Mouse (Mus musculus) embryo, embryonic 10.5 days (tissue): ENCODE measurements around the gene Gadl1.

Experiments used
- DNase-seq: peaks from one replicate; pipeline ENCODE4 v3.0.0-alpha.2; 2015; ENCODE audit warnings: low spot score

Gadl1 gene

DNA sequence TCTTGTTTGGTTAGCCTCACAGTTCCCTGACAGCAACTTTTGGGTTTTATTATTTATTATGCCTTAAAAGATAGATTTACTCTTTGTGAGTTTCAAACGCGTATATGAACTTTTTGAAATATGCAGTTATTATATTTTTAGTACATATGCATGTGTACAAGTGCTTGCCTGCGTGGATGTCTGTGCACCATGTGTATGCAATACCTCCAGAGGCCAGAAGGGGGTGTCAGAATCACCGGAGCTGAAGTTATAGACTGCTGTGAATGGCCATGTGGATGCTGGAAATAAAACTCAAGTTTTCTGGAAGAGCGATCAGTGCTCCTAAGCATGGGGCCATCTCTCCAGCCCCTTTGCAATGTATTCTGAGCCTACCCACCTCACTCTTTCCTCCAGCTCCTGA lies 28.7 kb downstream of the Gadl1 start:
- no peak for DNase-seq

DNA sequence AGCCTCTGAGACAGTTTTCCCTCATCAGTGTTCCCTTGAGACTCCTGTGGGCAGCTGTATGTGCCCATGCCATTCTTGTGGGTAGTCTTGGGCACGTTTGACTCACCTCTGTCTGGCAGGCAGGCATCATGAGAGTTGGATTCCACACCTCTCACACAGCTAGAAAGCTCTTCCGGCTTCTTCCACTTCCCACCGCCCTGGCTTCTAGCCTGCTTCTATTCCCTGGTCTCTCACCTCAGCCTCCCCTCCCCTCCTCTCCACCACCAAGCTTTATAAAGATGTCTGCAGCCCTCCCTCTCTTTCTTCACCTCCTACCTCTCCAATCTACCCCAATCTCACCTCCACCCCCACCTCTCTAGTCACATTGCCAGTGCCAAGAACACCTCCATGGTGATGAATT lies 30.2 kb downstream of the Gadl1 start:
- no peak for DNase-seq

DNA sequence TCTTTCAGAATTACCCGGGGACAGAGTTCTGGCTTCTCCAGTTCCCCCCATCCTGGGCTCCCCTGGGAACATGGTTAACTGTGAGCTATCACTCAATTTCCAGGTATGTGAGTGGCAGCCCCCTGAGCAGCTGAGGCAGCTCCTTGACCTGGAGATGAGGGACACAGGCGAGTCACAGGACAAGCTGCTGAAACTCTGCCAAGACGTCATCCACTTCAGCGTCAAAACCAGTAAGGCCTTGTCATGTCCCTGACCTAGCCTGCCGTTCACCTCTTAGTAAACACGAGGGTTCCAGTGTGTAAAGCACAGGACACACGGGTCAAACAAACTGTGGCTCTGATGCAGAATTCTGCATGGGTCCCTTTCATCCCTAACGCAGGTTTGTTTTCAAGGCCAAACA lies 31.9 kb downstream of the Gadl1 start:
- DNase-seq = no peak

DNA sequence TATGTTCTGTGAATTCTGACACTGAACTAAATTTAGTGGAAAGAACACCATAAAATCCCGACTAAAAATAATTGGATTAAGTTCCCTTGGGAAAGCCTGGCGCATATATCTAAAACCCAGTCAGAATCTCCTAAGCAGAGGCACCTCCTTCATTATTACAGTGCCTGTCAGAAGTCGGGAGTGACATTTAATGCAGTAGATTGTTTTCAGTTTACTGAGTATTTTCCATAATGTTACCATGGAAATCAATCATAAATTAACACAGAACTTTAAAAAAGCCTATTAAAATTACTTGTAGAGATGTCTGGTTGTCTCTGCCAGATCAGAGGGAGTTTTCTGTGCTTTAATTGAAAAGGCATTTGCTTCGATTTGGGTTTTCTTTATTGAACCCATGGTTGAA lies 33.2 kb downstream of the Gadl1 start:
- DNase-seq = no peak

DNA sequence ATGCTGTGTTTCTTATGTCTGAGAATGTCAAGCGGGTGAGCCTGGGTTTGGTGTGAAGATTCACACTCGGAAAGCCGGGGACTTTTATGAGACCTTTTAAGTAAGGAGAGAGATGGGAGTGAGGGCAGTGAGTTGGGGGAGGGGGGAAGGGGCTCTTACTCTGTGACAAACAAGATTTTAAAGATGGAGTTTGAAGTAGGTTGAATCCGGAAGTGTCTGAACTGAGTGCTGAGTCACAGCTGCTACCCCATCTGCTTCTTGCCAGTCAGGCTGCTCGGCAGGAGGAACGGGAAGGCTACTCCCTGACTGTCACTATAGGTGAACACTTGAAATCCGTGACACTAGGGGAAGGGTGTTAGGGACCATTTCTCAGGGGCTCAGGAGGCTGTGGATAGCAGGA lies 33.7 kb downstream of the Gadl1 start:
- DNase-seq = peak; percentile 38

DNA sequence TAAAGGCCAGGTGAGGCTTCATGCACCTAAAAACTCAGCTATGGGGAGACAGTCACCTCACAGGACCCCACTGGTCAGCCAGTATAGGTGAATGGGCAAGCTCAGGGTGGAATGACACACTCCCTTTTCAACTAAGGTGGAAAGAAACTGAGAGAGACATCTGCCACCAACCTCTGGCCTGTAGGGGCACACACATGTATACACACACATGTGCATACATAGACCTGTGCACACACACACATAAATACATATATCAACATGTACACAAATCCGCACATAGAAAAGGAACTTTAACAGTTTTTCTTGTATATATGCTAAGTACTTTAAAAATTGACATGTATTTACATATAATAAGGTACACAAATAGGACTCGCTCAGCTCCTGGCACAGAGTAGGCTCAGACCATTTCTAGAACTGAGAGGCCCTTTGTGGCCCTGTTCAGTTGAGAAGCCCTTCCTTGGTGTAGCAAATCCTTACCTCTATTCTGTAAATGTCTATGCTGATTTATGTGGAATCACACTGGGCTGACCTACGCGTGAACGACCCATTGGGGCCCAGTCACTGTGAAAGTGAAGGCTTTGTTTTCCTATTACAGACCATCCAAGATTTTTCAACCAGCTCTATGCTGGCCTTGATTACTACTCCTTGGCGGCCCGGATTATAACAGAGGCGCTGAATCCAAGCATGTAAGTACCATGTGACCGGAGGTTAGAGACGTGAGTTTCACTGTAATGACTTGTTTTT lies 34.5 kb downstream of the Gadl1 start:
- DNase-seq = peak; percentile 31

DNA sequence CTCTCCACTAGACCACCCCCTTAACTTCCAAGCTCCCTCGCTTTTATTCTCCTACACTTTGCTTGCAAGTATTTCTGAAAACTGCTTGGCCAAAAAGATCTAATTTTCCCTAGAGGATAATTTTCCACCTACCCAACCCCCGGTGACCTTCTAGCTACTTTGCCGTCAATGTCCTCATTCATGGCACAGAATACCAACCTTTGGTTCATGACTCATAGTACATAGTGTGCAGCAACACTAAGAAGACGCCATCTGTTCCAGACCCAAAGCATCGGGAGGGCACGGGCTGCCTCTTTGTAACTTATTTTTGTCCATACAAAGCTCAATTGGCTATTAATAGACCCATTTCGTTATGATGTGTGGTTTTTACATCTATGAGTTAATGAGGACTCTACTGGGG lies 55.8 kb downstream of the Gadl1 start:
- DNase-seq = no peak

DNA sequence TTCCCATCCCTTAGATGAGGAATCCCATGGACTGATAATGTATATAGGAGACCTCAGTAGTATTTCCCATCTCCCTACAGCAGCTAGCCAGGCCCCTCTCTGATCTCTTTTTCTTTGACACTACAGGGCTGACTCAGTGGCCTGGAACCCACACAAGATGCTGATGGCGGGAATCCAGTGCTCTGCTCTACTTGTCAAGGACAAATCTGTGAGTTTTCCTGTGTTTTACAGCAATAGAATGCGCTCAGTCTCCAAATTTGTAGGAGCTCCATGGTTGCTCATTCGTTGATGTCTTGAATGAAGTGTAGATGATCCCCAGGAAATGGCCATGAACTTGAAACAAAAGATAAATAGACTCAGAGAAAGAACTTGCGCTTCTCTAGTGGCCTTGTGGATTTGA lies 56.9 kb downstream of the Gadl1 start:
- DNase-seq = no peak

DNA sequence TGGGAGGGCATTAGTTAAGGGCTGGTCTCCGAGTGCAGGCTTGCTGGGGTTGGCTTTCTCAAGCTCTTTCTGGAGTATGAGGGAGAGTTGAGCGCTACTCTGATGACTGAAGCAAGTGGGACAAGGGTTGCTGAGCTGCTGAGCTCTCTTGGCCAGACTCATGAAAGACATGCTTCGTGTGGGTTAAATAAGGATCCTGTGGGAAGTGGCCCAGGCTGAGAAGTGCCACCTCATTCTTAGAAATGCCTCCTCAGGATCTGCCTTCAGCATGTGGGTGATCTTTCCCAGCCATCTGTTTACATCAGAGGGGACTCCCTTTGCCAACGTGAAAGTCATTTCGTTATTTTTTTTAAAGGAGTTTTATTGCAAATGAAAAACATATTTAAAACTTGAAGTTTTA lies 57.5 kb downstream of the Gadl1 start:
- no peak for DNase-seq

DNA sequence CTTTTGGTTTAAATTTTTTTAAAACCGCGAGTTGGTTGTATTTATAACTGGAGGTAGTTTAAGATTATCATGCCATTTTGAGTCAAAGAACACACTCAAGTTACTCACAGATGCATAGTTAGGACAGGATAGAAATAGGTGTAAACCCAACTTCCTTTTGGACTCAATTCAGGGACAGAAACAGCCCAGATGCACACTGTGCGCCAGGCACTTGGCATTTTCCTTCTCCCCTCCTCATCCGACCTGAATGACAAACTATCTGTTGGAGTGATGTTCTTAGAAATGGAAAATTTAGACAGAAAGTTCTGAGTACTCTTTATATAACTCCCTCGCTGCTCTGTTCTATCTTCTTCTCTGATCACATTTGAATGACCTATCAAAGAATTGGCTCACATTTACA lies 58.4 kb downstream of the Gadl1 start:
- DNase-seq = no peak

DNA sequence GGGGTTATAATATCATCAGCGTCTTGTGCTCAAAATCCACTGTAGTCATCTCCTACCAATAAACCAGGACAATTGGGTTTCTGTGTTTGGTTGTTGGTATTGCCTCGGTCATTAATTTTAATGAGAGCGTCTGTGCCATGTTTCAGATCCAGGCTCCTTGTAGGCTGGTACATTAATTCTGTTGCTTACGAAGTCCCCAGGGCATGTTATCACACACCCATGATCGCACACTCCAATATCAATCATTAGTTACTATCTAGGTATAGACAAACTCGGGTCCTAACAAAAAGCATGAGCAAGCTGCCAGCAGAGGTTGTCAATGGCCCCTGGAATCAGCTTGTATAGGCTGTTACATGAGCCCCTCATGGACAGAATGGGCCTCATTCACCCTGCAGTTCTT lies 67.6 kb downstream of the Gadl1 start:
- no peak for DNase-seq

DNA sequence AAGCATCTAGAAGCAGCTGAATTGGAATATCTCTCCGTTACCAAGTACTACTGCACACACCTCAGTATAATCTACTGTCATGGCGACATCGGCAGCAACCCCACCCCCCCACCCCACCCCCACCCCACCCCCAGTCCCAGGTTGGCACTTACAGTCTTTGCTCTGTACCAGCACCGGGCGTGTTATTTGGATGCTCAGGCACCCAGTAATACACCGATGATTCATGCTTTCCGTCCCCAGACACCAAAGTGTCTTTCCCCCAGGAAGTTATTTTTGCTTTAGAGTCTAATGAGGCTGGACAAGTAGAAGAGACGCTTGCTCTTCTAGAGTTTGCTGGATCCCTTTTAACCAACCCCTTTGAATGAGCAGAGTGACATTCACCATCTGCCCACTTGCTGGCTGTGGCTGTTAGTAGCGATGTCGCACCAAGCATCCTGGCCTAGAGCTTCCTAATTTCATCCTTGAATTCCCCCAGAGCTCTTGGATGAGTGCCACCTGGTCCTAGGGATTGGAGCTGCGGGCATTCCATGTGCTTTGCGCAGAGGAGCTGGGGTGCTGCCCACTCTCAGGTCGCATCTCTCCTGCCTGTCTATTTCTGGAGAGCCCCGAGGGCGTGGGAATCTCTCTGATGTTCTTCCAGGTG lies 68.5 kb downstream of the Gadl1 start:
- no peak for DNase-seq

DNA sequence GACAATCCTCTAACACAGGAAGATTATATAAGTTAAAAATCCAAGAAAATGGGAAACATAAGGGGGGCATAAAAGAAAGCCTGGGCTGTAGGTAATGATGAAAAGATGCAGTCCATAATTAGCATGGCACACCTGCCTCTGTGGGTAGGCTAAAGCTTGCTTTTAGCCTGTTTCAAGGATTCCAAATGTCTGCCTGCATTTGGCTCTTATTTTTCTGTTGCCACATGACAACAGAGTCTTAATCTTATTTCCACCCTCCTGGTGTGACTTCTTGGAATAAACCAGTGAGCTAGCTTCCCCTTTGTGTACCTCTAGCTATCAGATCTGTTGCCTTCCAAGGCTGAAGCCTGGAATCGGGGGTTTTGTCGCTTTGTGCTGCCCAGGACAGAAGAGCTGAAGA lies 69.2 kb downstream of the Gadl1 start:
- no peak for DNase-seq

DNA sequence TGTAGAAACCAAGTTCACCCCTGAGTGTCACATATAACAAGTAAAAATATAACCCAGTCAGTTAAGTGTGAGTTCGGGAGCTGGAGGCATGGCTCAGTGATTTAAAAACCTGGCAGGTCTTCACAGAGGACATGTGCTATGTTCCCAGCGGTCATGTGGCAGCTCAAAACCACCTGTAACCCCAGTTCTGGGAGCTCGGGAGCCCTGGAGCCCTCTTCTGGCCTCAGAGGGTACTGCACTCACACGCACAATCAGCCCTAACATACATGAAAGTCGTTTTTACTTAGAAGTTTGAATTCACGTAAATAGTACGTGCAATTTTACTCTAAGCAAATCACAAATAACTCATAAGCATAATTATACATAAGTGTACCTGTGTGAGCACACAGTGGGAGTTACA lies 81.4 kb downstream of the Gadl1 start:
- no peak for DNase-seq

DNA sequence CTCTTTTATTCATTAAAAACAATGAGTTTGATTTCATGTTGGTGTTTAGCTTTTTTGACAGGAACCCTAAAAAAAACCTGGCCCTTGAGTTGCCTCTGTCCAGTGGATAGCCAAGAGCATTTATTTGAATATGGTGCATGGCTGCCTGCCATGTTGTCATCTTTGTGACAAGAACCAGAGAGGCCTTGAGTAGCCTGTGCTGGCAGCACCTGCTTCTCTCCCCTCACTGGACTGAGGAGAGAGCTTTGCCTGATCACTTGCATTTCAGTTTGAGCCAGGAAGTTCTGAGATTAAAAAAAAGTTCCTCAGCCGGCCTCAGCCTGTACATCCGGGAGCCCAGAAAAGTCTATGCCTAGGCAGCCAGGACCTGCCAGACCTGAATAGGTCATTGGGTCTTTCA lies 85.5 kb downstream of the Gadl1 start:
- no peak for DNase-seq

DNA sequence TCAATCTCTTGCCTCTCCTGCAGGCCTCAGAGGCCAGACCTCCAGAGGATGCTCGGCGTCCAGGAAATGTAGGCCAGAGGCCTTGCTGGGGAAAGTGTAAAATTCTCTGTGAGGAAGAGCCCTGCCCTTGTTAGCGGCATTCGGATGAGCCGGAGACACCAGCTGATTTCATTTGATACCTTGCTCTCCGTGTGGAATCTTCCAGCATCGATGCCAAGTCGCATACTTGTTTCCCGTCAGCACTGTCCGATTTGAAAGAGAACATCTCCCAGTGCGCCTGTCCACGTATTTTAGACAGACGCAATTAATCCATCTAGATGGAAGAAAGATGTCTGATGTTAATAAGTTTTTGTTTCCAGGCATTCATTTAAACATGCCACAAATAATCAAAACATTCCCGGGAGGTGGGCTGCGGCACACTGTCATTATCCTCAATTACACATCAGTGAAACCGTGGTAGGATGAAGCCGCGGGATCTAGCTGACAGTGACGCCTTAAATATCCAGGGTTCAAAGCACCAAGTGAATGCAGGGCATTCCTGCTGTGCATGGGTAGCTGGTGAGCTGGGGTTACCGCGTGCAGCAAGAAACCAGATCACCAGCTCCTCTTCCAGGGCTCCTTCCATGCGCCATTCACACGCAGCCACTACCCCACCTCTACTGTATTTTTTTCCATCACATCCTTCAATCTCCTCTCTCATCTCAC lies 86.8 kb downstream of the Gadl1 start:
- DNase-seq = no peak

DNA sequence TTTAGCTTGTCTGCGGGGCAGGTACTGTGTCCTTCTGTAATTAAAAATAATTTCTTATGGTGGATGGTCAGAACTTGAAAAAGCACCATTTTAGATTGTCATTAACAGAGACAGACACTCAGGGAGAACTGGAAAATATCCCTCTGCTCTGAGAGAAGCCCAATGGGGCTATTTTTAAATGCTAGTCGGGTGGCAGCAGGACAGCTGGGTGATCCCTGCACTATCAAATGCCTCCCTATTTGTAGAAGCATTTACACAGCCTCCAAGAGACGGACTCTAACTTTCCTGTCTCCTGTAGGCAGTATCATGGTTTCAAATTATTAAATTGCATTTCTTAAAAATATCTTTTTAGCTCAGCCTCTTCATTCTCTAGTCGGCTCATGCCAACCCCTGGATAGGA lies 89.1 kb downstream of the Gadl1 start:
- DNase-seq = no peak

DNA sequence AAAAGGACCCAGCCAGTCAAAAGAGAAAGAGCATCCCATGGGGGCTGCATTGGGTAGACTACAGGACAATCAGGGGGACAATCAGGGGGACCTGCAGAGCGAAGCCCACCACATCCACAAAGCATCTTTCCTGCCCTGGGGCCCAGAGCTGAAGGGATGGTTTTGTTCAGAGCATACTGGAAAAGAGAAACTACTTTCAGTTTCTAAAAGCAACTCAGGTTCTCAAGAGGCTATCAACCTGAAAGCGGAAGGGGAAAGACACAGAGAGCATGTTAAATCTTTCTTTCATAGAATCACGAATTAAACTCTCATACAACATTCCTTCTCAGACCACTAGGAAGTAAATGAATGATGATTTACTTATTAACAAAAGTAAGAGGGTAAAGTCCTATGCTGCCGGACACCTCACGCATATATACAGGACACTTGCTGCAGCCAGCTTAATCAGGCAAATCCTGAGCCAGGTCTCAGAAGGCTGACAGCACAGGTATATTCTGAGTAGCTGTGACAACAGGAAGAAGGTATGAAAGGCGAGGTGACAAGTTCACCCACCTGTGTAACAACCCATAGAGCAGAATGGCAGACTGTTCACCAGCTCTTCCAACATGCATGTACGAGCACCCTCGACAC lies 90.2 kb downstream of the Gadl1 start:
- DNase-seq = no peak

DNA sequence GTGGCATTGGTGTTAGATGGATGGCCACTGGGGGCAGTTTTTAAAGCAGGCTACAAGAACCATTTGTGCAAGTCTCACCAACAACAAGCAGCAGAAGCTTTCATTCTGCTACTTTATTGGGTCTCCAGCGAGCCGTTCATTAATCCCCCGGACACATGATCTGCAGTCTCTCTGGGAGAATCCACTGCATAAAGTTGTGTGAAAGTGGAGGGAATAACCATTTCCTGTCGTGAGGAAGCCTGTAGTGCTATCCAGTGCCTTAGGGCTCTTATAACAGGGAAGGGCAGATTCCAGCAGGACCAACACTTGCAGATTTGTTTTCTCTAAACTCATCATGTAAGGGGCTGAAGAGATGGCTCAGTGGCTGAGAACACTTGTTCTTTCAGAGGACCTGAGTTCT lies 104.7 kb downstream of the Gadl1 start:
- DNase-seq = peak; percentile 9

DNA sequence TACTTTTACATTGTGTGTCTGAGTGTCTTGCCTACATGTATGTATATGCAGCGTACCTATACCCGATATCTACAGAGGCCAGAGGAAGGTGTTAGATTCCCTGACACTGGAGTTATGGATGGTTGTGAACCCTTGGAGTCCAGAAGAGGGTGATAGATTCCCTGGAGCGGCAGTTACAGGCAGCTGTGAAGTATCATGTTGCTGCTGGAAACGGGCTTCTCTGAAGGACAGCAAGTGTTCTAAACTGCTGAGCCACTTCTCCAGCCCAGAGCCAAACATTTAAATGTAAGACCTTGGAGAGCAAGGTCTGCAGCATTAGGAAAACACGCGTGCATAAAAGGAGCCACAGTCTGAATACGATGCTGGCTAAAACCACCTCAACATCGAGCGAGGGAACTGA lies 107.0 kb downstream of the Gadl1 start:
- DNase-seq = no peak

DNA sequence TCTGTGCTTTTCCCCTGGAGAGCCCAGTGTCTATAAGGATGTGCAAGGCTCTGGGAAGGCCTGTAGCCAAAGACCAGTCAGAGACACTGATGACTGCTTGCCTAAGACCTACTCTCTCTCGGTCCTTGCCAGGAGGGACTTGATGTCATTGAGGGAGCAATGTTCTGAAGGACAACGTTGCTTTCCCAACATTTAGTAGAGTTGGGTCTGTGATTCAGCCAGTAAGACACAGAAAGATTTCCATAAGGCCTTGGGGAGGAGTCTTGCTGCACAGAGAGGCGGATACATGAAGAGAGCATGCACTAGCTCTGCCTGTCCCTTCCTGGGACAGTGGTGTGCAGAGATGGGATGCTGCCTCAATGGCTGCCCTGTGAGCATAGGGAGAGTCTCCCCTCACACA lies 107.8 kb downstream of the Gadl1 start:
- no peak for DNase-seq

DNA sequence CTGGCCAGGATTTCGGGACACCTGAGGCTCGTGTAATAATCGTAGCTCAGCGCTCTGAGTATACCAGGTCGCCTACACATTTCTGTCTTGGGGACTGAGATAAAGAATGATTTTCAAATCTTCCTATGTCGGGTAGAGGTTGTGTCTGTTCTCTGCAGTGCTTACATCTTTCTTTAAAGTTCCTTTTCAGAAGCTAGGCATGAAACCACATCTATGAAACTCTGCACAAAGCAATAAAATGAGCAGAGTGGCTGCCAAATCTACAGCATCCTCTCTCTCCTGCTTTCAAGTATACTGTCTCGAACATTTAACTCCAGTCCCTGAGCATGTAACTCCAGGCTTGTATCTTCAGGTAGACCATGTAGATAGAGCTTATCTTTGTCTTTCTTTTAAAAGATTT lies 109.3 kb downstream of the Gadl1 start:
- no peak for DNase-seq

DNA sequence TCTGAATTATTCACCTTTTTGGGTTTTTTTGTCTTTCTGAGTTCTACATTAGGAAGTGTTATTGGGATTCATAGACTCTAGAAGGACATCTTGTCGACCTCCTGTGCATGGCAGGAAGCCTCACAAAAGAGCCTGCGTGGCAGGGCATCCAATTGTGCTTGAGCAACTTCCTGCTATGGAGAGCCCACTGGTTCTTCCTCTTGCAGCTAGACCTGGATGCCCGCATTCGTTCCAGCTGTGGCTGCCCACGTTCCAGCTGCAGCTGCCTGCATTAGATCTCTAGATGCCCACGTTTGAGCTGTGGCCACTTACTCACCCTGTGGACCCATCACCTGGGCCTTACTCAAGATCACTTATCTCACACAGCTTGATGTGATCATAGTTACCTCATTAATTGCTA lies 116.1 kb downstream of the Gadl1 start:
- DNase-seq = no peak
